Mouse (Mus musculus): Measurements from ENCODE around the gene Ldlrad3. TPM values are rescaled to one million over a fixed set of nuclear protein-coding genes. Genes with fewer than 3 reads are reported as not detected.
A peak's percentile ranks its signal among the peaks of the same experiment; 100 is the strongest.

Ldlrad3 gene
- polyA plus RNA-seq, 1 experiment from 2014 or later: 20.2 TPM

DNA sequence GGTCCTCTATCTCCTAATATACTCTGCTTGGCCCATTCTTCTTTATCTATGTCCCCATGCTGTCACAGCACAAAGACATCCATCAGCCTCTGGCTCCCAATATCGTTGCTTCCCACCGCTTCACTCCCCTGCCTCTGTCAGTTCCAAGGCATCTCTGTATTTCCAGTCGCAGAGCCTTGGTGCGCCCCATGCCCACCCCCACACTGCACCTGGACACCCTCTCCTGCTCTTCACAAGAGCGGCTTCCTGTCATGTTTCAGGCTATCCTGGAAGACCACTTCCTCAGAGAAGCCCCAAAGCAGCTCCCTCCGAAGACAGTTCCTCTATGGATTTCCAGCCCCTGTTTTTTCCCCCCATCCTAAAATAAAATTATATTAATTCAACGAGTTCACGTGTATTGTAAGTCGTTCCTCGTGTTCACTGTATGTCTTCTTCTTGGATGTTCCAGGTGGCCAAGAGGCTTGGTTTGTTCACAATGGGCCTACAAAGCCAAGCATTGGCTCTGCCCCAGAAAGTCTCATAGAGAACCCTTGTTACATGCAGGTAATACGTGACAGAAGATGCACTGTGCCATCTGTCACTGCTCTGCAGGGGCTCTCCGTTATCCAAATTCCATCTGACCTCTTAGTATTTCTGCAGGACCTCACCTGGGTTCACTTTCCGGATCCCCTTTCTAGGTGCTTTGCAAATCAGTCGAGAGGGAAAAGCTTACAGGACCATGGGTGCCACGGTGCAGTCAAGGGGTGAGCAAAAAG, 276.7 kb downstream of the Ldlrad3 start:
- 0 out of 2 replicates have a peak, but pooled peaks cover 4% of the 10 kb centered on the region for H3K9me3 ChIP-seq (replicated peaks)
- H3K4me3 ChIP-seq: no peak overlapping the region
- H3K27me3 ChIP-seq (replicated peaks): no peaks in the 10 kb centered on the region
- no peak overlapping the region for H3K9ac ChIP-seq
- no peaks in the 10 kb centered on the region for H3K36me3 ChIP-seq
- 86% methylated on average over 15 of the region's 15 CpGs for WGBS
- H3K4me2 ChIP-seq: no peak overlapping the region
- peaks cover 6% of the 10 kb centered on the region; the same call in 1 of the 2 replicates for H3K4me1 ChIP-seq (replicated peaks)
- H3K27ac ChIP-seq (ENCODE audit: poor library complexity, severe bottlenecking): no peak overlapping the region
- no peak for ATAC-seq (ENCODE audit: insufficient number of reproducible peaks, low FRiP score)

DNA sequence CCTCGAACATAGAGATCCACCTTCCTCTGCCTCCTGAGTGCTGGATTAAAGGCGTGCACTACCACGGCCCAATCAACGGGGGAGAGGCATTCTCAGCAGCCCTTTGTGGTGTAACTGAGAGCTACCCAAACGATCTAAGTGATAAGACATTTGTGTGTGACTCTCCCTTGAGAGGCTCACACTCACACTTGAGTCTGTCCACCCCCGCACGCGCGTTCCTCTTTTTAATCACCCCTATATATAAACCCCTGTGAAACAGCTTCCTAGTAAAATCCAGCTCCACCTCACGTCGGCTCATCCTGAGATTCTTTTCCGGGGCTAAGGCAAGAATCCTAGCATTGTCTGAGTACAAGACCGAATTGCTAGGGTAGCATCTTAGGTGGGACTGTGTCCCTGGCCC, 277.4 kb downstream of the Ldlrad3 start:
- WGBS: 66% methylated on average over 13 of the region's 13 CpGs

DNA sequence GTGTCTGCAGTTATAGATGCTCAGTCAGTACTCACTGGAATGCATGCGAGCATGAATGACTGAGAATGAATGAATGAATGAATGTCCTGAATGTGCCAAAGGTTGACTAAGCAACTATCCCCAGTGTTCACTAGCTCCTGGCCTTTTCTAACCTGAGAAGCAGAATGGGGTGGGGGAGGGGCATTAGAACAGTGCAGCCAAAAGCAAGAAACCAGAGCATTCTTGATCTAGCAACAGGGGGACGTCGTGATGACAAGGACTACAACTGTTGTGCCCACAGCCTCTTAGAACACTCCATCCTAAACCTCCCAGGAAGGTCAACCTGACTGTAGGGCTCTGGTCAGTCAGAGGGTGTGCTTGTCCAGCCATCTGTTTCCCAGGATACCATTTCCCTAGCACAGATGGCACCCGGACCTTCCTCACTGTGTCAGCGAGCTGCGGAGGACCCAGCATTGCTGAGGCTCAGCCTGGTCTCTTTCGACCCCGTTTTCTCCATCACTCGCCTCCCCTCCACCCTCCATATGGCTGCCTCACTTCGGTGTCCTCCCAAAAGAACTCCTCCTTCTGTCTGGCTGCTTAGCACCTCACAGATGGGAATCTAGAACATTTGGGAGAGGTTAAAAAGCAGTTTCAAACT, 278.7 kb downstream of the Ldlrad3 start:
- no peaks in the 10 kb centered on the region for H3K27me3 ChIP-seq (replicated peaks)
- no peaks in the 10 kb centered on the region for H3K36me3 ChIP-seq
- H3K4me3 ChIP-seq: no peak overlapping the region
- no peak for ATAC-seq (ENCODE audit: insufficient number of reproducible peaks, low FRiP score)
- no peak overlapping the region for H3K9ac ChIP-seq
- H3K4me1 ChIP-seq (replicated peaks): peaks cover 6% of the 10 kb centered on the region; the same call in 1 of the 2 replicates
- H3K27ac ChIP-seq (ENCODE audit: poor library complexity, severe bottlenecking): no peak overlapping the region
- 0 out of 2 replicates have a peak, but pooled peaks cover 4% of the 10 kb centered on the region for H3K9me3 ChIP-seq (replicated peaks)
- WGBS: 65% methylated on average over 10 of the region's 10 CpGs
- H3K4me2 ChIP-seq: no peak overlapping the region

More for the DNA sequence above, 277.4 kb downstream of the Ldlrad3 start:
- Histone ChIP-seq H3K4me3 (no peak overlapping the region), H3K4me1 (replicated peaks) (peaks cover 6% of the 10 kb centered on the region; the same call in 1 of the 2 replicates), H3K36me3 (no peaks in the 10 kb centered on the region), H3K9ac (no peak overlapping the region), H3K27me3 (replicated peaks) (no peaks in the 10 kb centered on the region), H3K27ac (ENCODE audit: poor library complexity, severe bottlenecking) (no peak overlapping the region), H3K4me2 (no peak overlapping the region), H3K9me3 (replicated peaks) (0 out of 2 replicates have a peak, but pooled peaks cover 4% of the 10 kb centered on the region)
- ATAC-seq (ENCODE audit: insufficient number of reproducible peaks, low FRiP score): no peak

DNA sequence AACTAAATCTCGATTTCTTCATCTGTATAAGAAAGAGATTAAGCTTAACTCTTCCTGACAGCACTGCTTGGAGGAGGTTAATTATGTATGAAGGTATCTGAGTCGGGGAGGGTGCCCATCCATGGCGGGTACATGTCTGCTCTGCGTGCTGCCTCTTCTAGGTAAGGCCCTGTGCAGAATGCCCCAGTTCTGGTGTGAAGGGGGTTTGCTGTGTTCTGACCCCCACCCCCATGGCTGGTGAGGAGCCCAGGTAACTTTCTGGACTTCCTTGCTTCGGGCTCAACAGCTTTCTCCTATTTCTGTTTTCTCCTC, 279.9 kb downstream of the Ldlrad3 start:
- H3K27me3 ChIP-seq (replicated peaks): no peaks in the 10 kb centered on the region
- H3K4me1 ChIP-seq (replicated peaks): peaks cover 6% of the 10 kb centered on the region; the same call in 1 of the 2 replicates
- peaks cover 4% of the 10 kb centered on the region; the same call in 1 of the 2 replicates for H3K36me3 ChIP-seq
- ATAC-seq (ENCODE audit: insufficient number of reproducible peaks, low FRiP score): no peak
- H3K27ac ChIP-seq (ENCODE audit: poor library complexity, severe bottlenecking): no peak overlapping the region
- H3K4me2 ChIP-seq: peak overlapping the region; percentile 60; the same call in 1 of the 2 replicates
- 65% methylated on average over 5 of the region's 5 CpGs for WGBS
- 0 out of 2 replicates have a peak, but pooled peaks cover 4% of the 10 kb centered on the region for H3K9me3 ChIP-seq (replicated peaks)
- no peak overlapping the region for H3K4me3 ChIP-seq
- H3K9ac ChIP-seq: no peak overlapping the region

DNA sequence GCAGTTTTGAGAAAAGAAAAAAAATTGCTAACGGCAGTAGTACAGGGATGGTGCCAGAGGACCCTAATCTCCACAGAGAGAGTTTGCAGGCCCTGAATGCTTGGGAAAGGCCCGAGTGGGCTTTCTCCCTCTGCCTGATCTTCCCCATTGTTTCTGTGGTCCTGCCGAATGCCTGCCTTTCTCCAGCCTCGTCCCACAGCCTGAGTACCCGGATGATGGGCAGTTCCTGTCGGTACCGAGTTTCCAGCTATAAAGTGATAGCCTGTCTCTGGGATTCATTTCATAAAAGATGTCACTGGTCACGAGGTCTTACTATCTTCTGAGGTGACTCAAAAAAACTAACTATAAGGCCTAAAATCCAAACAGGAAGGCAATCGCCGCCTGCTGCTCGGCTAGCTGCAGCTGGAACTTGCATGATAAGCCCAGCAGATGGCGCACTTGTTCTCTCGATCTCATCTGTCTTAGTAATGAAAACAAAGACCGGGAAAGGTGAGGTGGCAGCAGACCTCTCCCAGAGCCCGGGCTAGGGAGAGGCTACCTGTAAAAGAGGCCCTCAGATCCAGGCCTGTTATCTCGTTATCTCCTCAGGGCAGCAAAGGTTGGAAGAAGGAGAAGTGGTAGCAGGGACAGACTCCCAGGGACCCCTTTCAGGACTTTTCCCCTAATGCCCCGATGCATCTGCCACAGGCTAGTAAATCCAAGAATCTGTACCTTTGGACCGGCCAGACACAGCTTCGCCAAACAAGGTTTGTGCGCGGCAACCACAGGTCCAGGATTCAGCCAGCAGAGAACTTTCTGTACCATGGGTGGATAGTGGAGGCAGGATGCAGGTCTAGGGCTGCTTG, 280.4 kb downstream of the Ldlrad3 start:
- peak overlapping the region; percentile 6; the same call in 1 of the 2 replicates for H3K4me3 ChIP-seq
- H3K9me3 ChIP-seq (replicated peaks): 0 out of 2 replicates have a peak, but pooled peaks cover 4% of the 10 kb centered on the region
- H3K4me2 ChIP-seq: peak overlapping the region; percentile 60
- peaks cover 6% of the 10 kb centered on the region; the same call in 1 of the 2 replicates for H3K4me1 ChIP-seq (replicated peaks)
- no peaks in the 10 kb centered on the region for H3K27me3 ChIP-seq (replicated peaks)
- ATAC-seq (ENCODE audit: insufficient number of reproducible peaks, low FRiP score): peak; percentile 45; the same call in 1 of the 2 replicates
- H3K9ac ChIP-seq: 0 out of 2 replicates have a peak overlapping the region, but pooled peaks have one; percentile 31
- no peak overlapping the region for H3K27ac ChIP-seq (ENCODE audit: poor library complexity, severe bottlenecking)
- H3K36me3 ChIP-seq: peaks cover 9% of the 10 kb centered on the region; the same call in 1 of the 2 replicates
- WGBS: 24% methylated on average over 21 of the region's 21 CpGs

DNA sequence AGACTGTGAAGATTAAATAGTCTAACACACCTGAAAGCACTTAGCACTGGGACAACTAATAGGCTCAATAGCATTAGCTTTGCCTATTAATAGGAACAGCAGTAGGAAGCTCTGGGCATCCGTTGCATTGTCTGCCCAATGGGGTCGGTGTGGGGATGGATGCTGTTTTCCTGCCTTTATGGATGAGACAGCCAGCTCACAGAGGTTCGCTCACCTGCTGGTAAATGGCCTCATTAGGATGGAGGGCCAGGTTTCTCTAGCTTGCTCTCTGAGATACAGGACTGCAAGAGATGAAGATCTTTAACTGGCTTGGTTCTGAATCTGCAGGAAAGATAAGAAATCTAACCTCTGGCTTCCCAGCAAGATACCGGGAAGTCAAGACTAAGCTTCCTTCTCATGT, 284.0 kb downstream of the Ldlrad3 start:
- 87% methylated on average over 4 of the region's 4 CpGs for WGBS
- no peak for ATAC-seq (ENCODE audit: insufficient number of reproducible peaks, low FRiP score)

More for the DNA sequence above, 284.0 kb downstream of the Ldlrad3 start:
- Histone ChIP-seq H3K27me3 (replicated peaks) (no peaks in the 10 kb centered on the region), H3K4me3 (no peak overlapping the region), H3K9ac (no peak overlapping the region), H3K4me1 (replicated peaks) (peaks cover 6% of the 10 kb centered on the region; the same call in 1 of the 2 replicates), H3K4me2 (no peak overlapping the region), H3K27ac (ENCODE audit: poor library complexity, severe bottlenecking) (no peak overlapping the region), H3K36me3 (peaks cover 23% of the 10 kb centered on the region), H3K9me3 (replicated peaks) (no peaks in the 10 kb centered on the region)

Other genes with a start within 250 kb of the Ldlrad3 start
- 39.5 and 42.8 TPM in 2 replicates for gene Trim44, start 221.4 kb upstream of the Ldlrad3 start, polyA plus RNA-seq (2016; fragmentation: Nextera tagmentation; extraction: Ambion mirVana)